Mouse (Mus musculus): Measurements from ENCODE around the gene Wbp2nl.

Wbp2nl gene

DNA sequence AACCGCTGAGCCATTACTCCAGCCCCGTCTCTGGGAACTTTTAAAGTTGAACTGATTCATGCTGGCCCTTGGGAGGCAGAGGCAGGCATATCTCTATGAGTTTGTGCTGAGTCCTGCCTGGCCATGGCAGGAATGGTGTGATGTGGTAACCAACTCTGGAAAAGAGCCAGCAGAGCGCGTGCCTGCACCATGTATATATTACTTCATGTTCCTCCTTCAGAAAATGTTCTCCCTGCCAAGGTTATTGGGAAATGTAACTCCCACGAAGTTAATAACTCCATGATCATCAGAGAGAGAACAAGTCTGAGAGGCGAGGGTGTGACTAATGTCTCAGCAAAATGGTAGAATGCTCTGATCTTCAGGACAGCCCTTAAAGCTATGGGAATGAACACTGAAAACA, 19.1 kb downstream of the Wbp2nl start:
- DNase-seq (ENCODE audit: low spot score in 2 of 2): no peak

DNA sequence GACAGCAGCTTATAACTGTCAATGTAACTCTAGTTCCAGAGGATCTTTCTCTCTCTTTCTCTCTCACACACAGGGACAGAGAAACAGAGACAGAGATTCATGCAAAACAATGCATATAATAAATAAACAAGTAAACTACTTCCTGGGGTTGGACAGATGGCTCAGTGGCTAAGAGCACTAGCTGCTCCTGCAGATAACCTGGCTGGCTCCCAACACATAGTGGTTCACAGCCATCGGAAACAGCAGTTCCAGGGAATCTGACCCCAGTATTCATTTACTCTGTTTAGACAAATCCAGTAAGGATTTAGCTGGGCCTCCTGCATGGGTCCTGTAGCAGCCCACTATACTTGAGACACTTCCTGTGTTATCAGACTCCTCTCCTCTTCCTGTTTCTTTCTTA, 20.9 kb downstream of the Wbp2nl start:
- DNase-seq (ENCODE audit: low spot score in 2 of 2): no peak

DNA sequence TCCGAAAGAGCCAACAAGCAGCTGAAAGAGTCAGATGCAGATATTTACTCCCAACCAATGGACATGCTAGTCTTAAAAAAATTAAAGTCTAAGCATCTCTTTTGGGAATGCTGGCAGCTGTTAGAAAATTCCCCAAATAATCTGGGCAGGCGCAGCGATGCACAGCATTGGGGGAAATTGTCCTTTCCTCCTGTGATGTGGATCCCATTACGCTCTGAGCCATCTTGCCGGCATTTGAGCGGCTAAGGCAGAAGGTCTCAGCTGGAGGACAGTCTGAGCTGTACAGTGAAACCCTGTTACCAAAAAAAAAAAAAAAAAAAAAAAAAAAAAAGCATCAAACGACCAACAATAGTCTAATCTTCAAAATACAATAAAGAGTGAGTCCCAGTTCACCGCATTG, 23.4 kb downstream of the Wbp2nl start:
- no peak for DNase-seq (ENCODE audit: low spot score in 2 of 2)

DNA sequence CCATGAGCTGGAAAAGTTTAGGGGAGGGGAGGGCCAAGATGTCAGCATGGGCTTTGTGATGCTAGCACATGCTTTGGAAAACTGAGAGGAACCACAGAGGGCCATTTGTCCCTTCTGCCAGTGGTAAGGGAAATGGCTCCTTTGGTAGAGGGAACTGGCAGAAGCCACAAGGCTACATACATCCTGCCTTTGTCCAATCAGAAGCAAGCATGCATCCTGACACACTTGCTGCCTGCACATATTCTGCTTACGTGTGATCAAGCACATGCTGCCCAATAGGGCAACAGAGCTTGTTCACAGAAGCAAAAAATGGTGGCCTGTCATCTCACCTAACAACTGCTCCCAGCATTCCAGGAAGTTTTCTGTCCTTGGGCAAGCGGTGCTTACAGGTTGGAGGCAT, 26.6 kb downstream of the Wbp2nl start:
- no peak for DNase-seq (ENCODE audit: low spot score in 2 of 2)

DNA sequence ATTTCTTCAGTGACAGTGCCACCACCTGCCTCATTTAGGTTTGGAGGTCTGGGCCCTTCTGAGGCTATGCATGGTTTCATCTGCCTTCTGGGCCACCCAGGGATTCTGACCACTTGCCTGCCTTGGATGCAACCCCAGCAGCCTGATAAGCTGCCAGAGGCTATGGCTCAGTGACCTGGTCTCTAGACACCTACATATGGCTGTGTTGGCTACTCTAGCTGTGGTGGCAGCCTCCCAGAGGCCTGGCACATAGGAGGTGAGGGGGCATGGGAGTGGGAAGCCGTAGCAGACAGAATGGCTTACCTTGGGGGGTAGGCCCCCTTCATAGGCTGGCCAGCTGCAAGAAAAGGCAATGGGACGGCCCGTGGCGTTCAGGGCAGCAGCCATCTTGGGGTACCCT, 36.4 kb downstream of the Wbp2nl start:
- DNase-seq (ENCODE audit: low spot score in 2 of 2): no peak

DNA sequence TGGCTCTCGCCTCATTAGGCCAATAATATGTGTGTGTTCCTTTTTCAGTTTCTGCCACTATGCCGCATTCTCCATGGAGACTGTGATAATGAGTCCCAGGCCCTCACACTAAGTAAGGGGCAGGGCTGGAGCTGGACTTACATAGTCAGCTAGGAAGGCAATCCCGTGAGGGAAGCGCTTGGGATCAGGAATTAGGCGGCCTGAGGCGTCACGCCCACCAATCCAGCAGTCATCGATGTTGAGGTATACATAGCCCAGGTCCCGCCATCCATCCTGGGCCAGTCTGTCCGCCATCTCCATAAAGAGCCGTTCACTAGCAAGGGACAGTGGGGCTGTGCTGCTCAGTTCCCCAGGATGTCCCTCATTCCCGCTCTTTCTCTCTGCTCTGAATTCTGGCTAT, 37.9 kb downstream of the Wbp2nl start:
- no peak for DNase-seq (ENCODE audit: low spot score in 2 of 2)

DNA sequence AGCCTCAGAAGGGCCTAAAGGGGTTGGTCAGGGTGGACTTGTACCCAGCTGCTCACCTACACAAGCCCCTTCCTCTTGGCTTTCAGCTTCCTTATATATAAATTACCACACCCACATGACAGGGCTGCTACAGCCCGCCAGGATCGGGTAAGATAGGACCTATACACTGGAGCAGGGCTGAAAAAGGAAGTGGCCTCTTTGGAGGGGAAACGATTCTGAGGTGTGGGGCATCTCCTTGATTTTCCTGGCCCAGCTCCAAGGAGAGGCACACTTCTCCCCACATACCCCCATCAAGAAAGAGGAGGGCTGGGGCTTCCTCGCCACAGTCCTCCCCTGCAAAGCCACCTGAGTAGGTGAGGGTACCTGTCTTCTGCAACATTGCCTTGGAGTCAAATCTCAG, 39.1 kb downstream of the Wbp2nl start:
- peak in 1 of 2 experiments; percentile 36 for DNase-seq (ENCODE audit: low spot score in 2 of 2)

DNA sequence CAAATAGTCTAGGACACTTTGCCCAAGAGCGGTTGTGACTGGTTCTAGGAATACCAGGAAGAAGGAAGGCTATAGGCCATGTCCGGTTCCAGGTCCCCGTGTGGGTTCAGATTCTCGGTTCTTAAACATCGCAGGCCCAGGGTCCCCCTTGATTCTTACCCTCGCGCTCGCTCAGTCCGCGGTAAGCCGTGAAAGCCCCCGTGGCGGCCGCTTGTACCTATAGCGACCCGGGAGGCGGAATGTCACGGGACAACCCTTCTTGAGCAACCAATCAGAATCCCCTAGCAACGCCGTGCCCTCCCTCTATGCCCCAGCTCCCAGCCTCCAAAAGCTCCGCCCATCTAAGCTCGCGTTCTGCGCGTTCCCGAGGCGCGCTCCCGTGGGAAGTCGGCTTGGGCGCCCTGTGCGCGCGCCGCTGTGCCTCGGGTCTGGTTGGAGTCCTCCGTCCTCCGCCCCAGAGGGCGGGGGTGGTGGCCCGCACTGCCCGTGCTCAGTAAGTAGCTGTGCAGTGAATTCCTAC, 39.9 kb downstream of the Wbp2nl start, which contains the start of the genes Naga, Pheta2 and Smdt1:
Gene Naga (minus strand): TSS at position 333 of the 520 bp plus-strand sequence.
Gene Pheta2 (plus strand): TSS at position 350 of the 520 bp plus-strand sequence.
Gene Smdt1 (plus strand): TSS at position 367 of the 520 bp plus-strand sequence.
- DNase-seq (ENCODE audit: low spot score in 2 of 2): peak; percentile 96

DNA sequence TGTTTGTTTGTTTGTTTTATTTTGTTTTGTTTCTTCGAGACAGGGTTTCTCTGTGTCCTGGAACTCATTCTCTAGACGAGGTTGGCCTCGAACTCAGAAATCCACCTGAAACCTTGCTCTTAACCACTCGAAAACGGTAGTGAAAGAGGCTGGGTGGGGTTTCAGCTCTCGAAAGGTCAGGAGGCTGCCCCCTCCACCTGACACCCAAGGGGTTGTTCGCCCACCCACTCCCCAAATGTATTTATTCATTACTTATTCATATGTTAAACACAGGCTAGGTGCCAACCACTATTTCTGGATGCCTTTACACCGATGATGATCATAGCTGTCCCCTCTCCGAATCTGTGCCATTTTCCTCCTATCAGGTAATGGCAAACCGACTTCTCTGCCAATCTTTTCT, 40.4 kb downstream of the Wbp2nl start:
- DNase-seq (ENCODE audit: low spot score in 2 of 2): peak in 1 of 2 experiments; percentile 30

DNA sequence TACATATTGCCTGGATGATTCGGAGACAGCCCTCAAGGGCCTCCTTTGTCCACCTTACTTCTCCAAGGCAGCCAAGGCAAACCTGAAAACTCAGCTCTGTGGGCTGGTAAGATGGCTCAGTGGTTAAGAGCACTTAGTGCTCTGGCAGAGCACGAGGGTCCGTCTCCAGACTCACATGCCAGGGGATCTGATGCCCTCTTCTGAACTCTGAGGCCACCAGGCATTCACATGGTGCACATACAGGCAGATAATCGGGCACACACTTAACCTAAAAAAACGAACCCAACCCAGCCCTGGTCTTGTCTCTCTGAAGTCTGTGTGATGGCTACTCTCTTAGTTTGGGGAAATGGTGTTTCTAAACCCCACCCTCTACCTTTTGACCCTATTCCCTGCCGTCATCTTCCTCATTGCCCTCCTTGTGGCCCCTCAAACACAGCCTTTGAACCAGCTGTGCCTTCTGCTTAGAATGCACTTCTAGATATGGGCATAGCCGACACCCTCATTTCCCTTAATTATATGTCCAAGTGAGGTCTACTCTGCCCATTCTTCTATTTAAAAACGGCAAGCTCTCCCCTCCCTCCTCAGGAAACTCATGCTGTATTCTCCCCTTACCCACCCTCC, 41.0 kb downstream of the Wbp2nl start:
- DNase-seq (ENCODE audit: low spot score in 2 of 2): no peak

DNA sequence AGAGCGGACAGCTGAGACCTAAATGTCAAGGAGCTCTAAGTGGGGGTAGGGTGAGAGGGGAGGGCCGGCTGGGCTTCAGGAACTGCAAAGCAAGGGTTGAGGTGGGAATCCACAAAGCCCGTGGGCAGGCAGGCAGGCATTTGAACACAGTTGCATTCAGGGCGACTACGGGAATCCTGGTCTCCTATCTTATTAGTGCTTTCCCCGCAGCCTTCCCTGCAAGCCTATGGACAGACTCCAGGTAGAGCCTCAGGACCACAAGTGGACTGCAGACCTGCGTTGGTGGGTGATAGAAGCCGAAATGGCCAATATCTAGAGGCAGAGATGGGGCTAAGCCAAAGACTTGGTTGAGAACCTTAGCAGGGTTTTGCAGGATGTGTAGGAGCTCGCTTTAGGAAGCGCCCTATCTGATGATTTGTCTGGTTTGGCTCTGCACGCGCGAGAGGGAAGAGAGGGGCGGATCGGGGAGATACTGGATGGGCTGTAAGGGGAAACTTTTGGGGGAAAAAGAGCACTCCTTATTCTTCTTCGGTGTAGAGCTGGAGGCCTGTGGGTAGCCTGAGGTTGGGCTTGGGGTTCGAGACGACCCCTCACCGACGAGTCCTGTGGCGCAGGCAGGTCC, 41.8 kb downstream of the Wbp2nl start:
- DNase-seq (ENCODE audit: low spot score in 2 of 2): peak in 1 of 2 experiments; percentile 25

DNA sequence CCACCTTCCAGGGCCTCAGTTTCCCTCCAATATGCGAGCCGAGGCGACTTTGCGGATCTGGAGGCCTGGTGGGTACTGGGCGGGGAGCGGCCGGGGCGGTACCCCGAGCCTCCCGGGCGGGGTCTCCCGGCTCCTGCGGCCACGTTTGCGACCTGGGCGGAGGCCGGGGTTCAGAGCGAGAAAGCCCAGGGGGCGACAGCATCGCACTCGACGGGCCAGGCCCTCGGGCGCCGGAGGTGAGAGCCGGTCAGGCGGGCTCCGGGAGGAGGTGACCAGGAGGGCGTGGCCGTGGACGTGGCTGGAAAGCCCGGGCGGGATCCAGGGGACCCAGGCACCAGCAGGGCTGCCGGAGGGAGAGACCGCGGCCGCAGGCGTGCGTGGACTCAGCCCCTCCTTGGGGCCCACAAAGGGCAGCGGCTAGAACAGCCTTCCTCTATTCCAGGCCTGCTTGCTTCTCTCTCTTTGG, 42.3 kb downstream of the Wbp2nl start:
- peak in 1 of 2 experiments; percentile 34 for DNase-seq (ENCODE audit: low spot score in 2 of 2)

DNA sequence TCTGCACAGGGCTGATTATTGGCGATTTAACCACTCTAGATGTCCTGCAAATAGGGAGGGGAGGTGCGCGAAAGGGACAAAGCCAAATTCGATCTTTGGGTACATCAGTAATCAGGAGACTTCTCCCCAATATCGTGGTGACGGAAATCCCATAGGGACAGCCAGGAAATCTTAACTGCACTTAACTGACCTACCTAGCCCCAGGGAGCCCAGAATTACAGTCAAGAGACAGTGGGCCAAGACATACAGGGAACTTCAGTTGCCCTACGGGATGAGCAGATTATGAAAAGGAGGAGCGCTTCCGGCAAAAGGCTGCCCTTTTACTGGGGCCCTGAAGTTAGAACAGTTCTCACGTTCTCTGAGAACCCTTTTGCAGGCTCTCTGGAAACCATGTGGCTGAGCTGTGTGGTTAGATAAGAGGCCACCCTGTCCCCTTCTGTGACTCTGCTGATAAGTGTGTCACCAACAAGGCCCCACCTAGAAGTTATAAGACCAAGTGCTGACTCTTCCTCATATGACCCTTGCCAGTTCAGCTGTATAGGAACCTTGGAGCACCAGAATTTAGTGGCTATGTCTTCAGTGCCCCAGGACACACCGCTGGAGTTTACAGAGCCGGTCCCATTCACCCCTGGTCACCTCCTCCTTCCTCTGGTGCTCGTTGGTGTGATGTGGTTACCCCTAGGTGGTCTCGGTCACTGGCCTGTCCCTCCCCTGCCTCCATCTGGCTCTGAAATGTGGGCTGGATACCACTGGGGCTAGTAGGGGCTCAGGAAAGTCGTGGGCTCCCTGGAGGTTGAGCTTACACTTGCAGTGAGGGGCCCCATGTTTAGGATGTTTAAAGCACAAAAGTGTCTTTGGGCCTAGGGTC, 43.2 kb downstream of the Wbp2nl start:
- no peak for DNase-seq (ENCODE audit: low spot score in 2 of 2)

DNA sequence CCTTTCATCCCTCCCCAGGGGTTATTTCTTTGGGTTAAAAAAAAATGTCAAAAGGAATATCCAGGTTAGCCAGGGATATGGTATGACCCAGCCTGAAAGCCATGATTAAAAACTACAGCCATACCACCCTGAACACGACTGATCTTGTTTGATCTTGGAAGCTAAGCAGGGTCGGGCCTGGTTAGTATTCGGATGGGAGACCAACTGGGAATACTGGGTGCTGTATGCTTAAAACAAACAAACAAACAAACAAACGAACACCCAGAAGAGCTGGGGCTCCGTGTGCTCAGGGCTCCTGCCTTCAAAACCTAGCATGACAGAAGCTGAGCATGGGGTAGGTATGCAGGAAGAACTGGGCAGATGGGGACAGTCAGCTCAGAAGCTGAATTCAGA, 43.8 kb downstream of the Wbp2nl start:
- DNase-seq (ENCODE audit: low spot score in 2 of 2): no peak

DNA sequence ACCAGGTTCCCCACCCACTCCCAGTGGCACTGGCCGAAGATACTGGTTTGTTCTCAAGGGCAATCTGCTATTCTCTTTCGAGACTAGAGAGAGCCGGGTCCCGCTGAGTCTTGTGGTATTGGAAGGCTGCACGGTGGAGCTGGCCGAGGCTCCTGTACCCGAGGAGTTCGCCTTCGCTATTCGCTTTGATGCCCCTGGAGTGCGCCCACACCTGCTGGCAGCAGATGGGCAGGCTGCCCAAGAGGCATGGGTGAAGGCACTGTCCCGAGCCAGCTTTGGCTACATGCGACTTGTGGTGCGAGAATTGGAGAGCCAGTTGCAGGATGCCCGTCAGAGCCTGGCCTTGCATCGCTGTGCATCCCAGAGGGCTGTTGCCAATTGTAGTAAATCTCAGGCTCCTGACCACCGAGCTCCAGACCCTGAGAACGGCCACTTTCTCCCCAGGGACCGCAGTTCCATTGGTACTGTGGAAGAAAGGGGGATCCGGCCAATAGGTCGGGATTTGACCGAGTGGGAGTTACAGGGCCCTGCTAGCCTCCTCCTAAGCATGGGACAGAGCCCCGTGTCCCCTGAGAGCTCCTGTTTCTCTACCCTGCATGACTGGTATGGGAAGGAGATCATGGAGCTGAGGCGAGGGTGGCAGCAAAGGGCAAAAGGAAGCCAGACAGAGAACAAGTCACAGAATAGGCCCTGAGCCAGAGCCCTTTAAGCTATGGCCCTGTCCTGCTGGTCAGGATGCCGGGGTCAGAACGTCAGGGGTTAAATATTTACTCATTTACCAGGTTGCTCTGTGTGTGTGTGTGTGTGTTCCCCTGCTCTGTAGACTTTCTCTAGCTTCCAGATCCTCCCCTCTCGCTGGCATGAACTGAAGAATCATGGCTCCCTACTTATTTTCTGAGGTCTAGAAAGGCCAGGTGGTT, 44.9 kb downstream of the Wbp2nl start:
- peak in 1 of 2 experiments; percentile 40 for DNase-seq (ENCODE audit: low spot score in 2 of 2)

DNA sequence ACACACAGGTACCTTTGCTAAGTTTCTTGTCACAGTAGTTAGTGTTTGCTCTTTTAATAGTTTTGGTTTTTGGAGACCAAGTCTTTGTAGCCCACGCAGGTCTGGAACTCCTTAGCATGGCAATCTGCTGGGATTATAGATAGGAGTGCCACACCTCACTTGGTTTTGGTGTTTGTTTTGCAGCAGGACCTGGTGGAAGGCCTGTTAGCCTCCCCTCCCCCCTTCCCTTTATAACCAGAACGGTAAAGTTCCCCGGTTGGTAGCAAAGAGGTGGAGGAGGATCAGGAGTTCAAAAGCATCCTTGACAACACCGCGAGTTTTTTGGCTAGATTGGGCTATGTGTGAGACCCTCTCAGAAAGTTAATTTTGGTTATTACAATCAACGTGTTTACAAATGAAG, 46.2 kb downstream of the Wbp2nl start:
- DNase-seq (ENCODE audit: low spot score in 2 of 2): peak in 1 of 2 experiments; percentile 33

DNA sequence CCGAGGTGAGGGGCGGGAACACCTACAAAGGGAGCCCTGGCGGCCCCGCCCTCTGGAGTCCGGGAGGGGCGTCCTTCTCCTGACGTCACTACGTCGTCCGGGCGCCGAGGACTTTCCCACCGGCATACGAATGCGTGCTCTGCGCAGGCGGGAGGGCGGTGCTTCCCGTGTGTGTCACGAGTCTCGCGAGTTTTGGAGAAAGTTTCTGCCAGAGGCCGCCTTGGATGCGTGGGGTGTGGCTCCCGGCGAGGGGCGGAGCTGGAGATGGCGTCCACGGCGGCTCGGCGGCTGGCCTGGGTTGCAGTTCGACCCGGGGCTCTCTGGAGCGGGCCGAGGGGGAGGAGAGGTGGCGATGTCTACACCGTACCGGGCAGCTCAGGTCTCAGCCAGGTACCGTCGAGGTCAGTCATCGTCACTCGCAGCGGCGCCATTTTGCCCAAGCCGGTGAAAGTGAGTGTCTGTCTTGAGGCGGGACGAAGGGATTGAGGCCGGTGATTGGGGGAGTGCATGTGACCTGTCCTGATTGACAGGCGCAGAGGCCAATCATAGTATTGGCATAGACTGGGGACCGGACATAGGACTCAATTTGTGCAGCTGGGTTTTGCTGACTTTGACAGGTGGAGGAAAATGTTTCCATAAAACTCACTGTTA, 47.2 kb downstream of the Wbp2nl start:
- peak; percentile 98 for DNase-seq (ENCODE audit: low spot score in 2 of 2)

DNA sequence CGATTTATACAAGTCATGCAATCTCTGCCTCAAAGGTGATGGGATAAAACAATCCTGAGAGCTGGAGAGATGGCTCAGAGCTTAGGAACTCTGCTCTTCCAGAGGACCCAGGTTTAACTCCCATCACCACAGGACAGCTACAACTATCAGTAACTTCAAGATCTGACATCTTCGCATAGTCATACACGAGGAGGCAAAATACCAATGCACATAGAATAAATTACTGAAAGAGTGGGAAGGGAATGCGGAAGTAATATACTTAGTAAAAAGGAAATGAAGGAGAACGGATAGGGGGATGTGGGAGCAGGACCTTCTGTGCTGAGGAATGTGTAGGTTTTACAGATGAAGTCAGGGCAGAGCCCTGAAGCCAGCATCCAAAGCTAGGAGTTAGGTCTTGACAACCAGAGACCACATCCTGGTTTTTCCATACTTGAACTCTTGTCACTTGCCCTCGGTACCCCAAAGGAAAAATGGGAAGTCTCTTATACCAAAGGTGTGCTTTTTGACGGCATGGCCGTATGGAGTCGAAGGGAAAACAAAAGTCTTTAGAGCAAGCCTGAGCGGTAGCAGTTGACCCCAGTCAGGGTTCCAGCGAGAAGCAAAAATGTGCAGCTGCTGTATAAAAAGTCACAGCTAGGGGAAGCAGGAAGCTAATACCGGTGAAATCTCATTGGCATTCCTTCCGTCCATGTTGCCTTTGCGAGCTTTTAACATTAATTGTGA, 48.0 kb downstream of the Wbp2nl start:
- DNase-seq (ENCODE audit: low spot score in 2 of 2): peak in 1 of 2 experiments; percentile 38

DNA sequence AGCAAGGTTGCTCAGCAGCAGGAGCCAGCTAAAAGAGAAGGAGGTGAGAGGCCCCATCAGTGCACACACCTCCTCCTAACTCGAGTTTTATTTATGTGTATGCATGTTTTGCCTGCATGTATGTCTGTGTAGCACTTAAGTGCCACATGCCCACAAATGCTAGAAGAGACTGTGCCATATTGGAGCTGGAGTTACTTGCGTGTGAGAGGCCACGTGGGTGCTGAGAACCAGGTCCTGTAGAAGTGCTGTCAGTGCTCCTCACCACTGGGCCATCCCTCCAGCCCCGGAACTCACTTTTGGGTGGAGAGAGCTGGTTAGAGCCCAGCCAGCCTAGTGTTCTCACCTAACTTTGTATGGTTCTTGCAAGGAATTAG, 48.5 kb downstream of the Wbp2nl start:
- peak in 1 of 2 experiments; percentile 32 for DNase-seq (ENCODE audit: low spot score in 2 of 2)

DNA sequence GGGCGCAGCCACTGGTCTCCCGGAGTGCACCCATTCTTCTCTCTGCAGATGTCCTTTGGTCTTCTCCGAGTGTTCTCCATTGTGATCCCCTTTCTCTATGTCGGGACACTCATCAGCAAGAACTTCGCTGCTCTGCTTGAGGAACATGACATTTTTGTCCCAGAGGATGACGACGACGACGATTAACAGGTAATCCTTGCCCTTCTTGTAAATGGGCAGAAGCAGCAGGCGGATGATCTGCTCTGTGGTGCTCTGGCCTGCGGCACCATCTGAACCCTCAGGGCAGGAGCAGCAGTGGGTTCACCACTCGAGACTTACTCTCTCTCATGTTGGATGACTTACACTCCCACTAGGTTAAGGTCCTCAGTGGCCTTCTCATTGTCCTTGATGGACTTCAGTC, 49.1 kb downstream of the Wbp2nl start:
- peak in 1 of 2 experiments; percentile 26 for DNase-seq (ENCODE audit: low spot score in 2 of 2)

Measured in right cerebral cortex, postnatal 10 days (tissue).